Mouse (Mus musculus): ENCODE data around the gene Gm6583.

Gene Gm6583

GRCm38 (mm10) chr5:112355910-112356309 lies at the start of gene Gm6583:
Gm6583 (minus strand) TSS chr5:112356033.
- no peak for DNase-seq (ENCODE audit: low read depth, low spot score)

- DNase-seq (ENCODE audit: low read depth, low spot score) = no peak
These were observed 46.6 kb upstream of the Gm6583 start for GRCm38 (mm10) chr5:112402437-112402836.

- DNase-seq (ENCODE audit: low read depth, low spot score) = no peak
These were observed 43.5 kb upstream of the Gm6583 start for GRCm38 (mm10) chr5:112399284-112399683.

- no peak for DNase-seq (ENCODE audit: low read depth, low spot score)
These were observed 40.2 kb upstream of the Gm6583 start for GRCm38 (mm10) chr5:112396066-112396465.

- DNase-seq (ENCODE audit: low read depth, low spot score) = peak; percentile 85
These were observed 39.1 kb upstream of the Gm6583 start, which contains the start of gene Asphd2 for GRCm38 (mm10) chr5:112394779-112395443. Asphd2 (minus strand) TSS chr5:112394866.

- no peak for DNase-seq (ENCODE audit: low read depth, low spot score)
These were observed 38.6 kb upstream of the Gm6583 start for GRCm38 (mm10) chr5:112394415-112394763.

GRCm38 (mm10) chr5:112393741-112394414 lies 38.0 kb upstream of the Gm6583 start:
- DNase-seq (ENCODE audit: low read depth, low spot score) = no peak

- no peak for DNase-seq (ENCODE audit: low read depth, low spot score)
These were observed 36.0 kb upstream of the Gm6583 start for GRCm38 (mm10) chr5:112391676-112392323.

- no peak for DNase-seq (ENCODE audit: low read depth, low spot score)
These were observed 35.2 kb upstream of the Gm6583 start for GRCm38 (mm10) chr5:112391002-112391401.

- DNase-seq (ENCODE audit: low read depth, low spot score) = no peak
These were observed 33.5 kb upstream of the Gm6583 start for GRCm38 (mm10) chr5:112389352-112389751.

- no peak for DNase-seq (ENCODE audit: low read depth, low spot score)
These were observed 30.1 kb upstream of the Gm6583 start for GRCm38 (mm10) chr5:112385973-112386372.

GRCm38 (mm10) chr5:112384805-112385472 lies 29.1 kb upstream of the Gm6583 start:
- DNase-seq (ENCODE audit: low read depth, low spot score) = no peak

- DNase-seq (ENCODE audit: low read depth, low spot score) = peak; percentile 38
These were observed 27.0 kb upstream of the Gm6583 start for GRCm38 (mm10) chr5:112382641-112383330.

- no peak for DNase-seq (ENCODE audit: low read depth, low spot score)
These were observed 26.2 kb upstream of the Gm6583 start for GRCm38 (mm10) chr5:112382042-112382441.

GRCm38 (mm10) chr5:112381154-112381553 lies 25.3 kb upstream of the Gm6583 start:
- no peak for DNase-seq (ENCODE audit: low read depth, low spot score)

GRCm38 (mm10) chr5:112378716-112379115 lies 22.9 kb upstream of the Gm6583 start:
- no peak for DNase-seq (ENCODE audit: low read depth, low spot score)

GRCm38 (mm10) chr5:112377380-112377779 lies 21.5 kb upstream of the Gm6583 start:
- DNase-seq (ENCODE audit: low read depth, low spot score) = no peak

GRCm38 (mm10) chr5:112376111-112376510 lies 20.3 kb upstream of the Gm6583 start:
- DNase-seq (ENCODE audit: low read depth, low spot score) = no peak

- DNase-seq (ENCODE audit: low read depth, low spot score) = no peak
These were observed 16.1 kb upstream of the Gm6583 start for GRCm38 (mm10) chr5:112371933-112372332.

GRCm38 (mm10) chr5:112370236-112370813 lies 14.5 kb upstream of the Gm6583 start:
- DNase-seq (ENCODE audit: low read depth, low spot score) = no peak

GRCm38 (mm10) chr5:112369326-112369725 lies 13.5 kb upstream of the Gm6583 start:
- no peak for DNase-seq (ENCODE audit: low read depth, low spot score)
